Mouse (Mus musculus): ENCODE results near the gene Itga2. TPM values are rescaled to one million over a fixed set of nuclear protein-coding genes. Genes with fewer than 3 reads are reported as not detected.

Gene Itga2
- polyA plus RNA-seq, 1 experiment from 2014 or later = 2.8 TPM

- Histone ChIP-seq H3K9me3 (no peaks in the 10 kb centered on the region), H3K4me2 (replicated peaks) (no peak overlapping the region), H3K36me3 (no peaks in the 10 kb centered on the region), H3K4me3 (no peak overlapping the region), H3K27ac (no peak overlapping the region), H3K4me1 (no peaks in the 10 kb centered on the region), H3K9ac (no peak overlapping the region), H3K27me3 (no peaks in the 10 kb centered on the region)
- WGBS = 85% methylated on average over 4 of the region's 4 CpGs
- no peak for ATAC-seq (ENCODE audit: insufficient number of reproducible peaks, insufficient read depth, low FRiP score, low TSS enrichment)
Observed at GRCm38 (mm10) chr13:114914559-114914958, 17.3 kb downstream of the Itga2 start.

- no peak overlapping the region for H3K9ac ChIP-seq
- 85% methylated on average over 9 of the region's 9 CpGs for WGBS
- H3K27ac ChIP-seq = no peak overlapping the region
- H3K27me3 ChIP-seq = no peaks in the 10 kb centered on the region
- H3K4me2 ChIP-seq (replicated peaks) = no peak overlapping the region
- H3K4me1 ChIP-seq = no peaks in the 10 kb centered on the region
- no peaks in the 10 kb centered on the region for H3K9me3 ChIP-seq
- ATAC-seq (ENCODE audit: insufficient number of reproducible peaks, insufficient read depth, low FRiP score, low TSS enrichment) = no peak
- H3K4me3 ChIP-seq = no peak overlapping the region
- no peaks in the 10 kb centered on the region for H3K36me3 ChIP-seq
Observed at GRCm38 (mm10) chr13:114910629-114911028, 21.3 kb downstream of the Itga2 start.

- Histone ChIP-seq H3K27ac (no peak overlapping the region), H3K4me3 (no peak overlapping the region), H3K9me3 (no peaks in the 10 kb centered on the region), H3K36me3 (no peaks in the 10 kb centered on the region), H3K9ac (no peak overlapping the region), H3K4me2 (replicated peaks) (no peak overlapping the region), H3K27me3 (no peaks in the 10 kb centered on the region), H3K4me1 (no peaks in the 10 kb centered on the region)
- 88% methylated on average over 5 of the region's 5 CpGs for WGBS
- no peak for ATAC-seq (ENCODE audit: insufficient number of reproducible peaks, insufficient read depth, low FRiP score, low TSS enrichment)
Observed at GRCm38 (mm10) chr13:114909514-114909913, 22.4 kb downstream of the Itga2 start.

GRCm38 (mm10) chr13:114907876-114908275, 24.0 kb downstream of the Itga2 start:
- no peak overlapping the region for H3K9ac ChIP-seq
- WGBS = 77% methylated on average over 4 of the region's 4 CpGs
- H3K9me3 ChIP-seq = no peaks in the 10 kb centered on the region
- no peak overlapping the region for H3K27ac ChIP-seq
- no peak overlapping the region for H3K4me3 ChIP-seq
- no peaks in the 10 kb centered on the region for H3K36me3 ChIP-seq
- no peak for ATAC-seq (ENCODE audit: insufficient number of reproducible peaks, insufficient read depth, low FRiP score, low TSS enrichment)
- no peaks in the 10 kb centered on the region for H3K4me1 ChIP-seq
- no peak overlapping the region for H3K4me2 ChIP-seq (replicated peaks)
- no peaks in the 10 kb centered on the region for H3K27me3 ChIP-seq

GRCm38 (mm10) chr13:114896751-114897386, 35.0 kb downstream of the Itga2 start:
- H3K9me3 ChIP-seq = no peaks in the 10 kb centered on the region
- no peaks in the 10 kb centered on the region for H3K36me3 ChIP-seq
- 79% methylated on average over 10 of the region's 10 CpGs for WGBS
- no peak overlapping the region for H3K27ac ChIP-seq
- H3K27me3 ChIP-seq = no peaks in the 10 kb centered on the region
- ATAC-seq (ENCODE audit: insufficient number of reproducible peaks, insufficient read depth, low FRiP score, low TSS enrichment) = no peak
- H3K4me3 ChIP-seq = no peak overlapping the region
- no peaks in the 10 kb centered on the region for H3K4me1 ChIP-seq
- H3K9ac ChIP-seq = no peak overlapping the region
- no peak overlapping the region for H3K4me2 ChIP-seq (replicated peaks)

GRCm38 (mm10) chr13:114895896-114896295, 36.0 kb downstream of the Itga2 start:
- Histone ChIP-seq H3K4me3 (no peak overlapping the region), H3K9ac (no peak overlapping the region), H3K4me2 (replicated peaks) (no peak overlapping the region), H3K27me3 (no peaks in the 10 kb centered on the region), H3K27ac (no peak overlapping the region), H3K36me3 (no peaks in the 10 kb centered on the region), H3K9me3 (no peaks in the 10 kb centered on the region), H3K4me1 (no peaks in the 10 kb centered on the region)
- no peak for ATAC-seq (ENCODE audit: insufficient number of reproducible peaks, insufficient read depth, low FRiP score, low TSS enrichment)
- 70% methylated on average over 7 of the region's 7 CpGs for WGBS

- Histone ChIP-seq H3K4me1 (no peaks in the 10 kb centered on the region), H3K9ac (no peak overlapping the region), H3K4me3 (no peak overlapping the region), H3K27ac (no peak overlapping the region), H3K9me3 (no peaks in the 10 kb centered on the region), H3K4me2 (replicated peaks) (no peak overlapping the region), H3K36me3 (no peaks in the 10 kb centered on the region), H3K27me3 (no peaks in the 10 kb centered on the region)
- no peak for ATAC-seq (ENCODE audit: insufficient number of reproducible peaks, insufficient read depth, low FRiP score, low TSS enrichment)
Observed at GRCm38 (mm10) chr13:114894718-114895117, 37.2 kb downstream of the Itga2 start.

- Histone ChIP-seq H3K27me3 (no peaks in the 10 kb centered on the region), H3K4me3 (no peak overlapping the region), H3K36me3 (no peaks in the 10 kb centered on the region), H3K9me3 (no peaks in the 10 kb centered on the region), H3K4me2 (replicated peaks) (no peak overlapping the region), H3K4me1 (no peaks in the 10 kb centered on the region), H3K9ac (no peak overlapping the region), H3K27ac (no peak overlapping the region)
- ATAC-seq (ENCODE audit: insufficient number of reproducible peaks, insufficient read depth, low FRiP score, low TSS enrichment) = no peak
- WGBS = 61% methylated on average over 6 of the region's 6 CpGs
Observed at GRCm38 (mm10) chr13:114891655-114892054, 40.2 kb downstream of the Itga2 start.

- no peak overlapping the region for H3K4me3 ChIP-seq
- no peak overlapping the region for H3K9ac ChIP-seq
- no peaks in the 10 kb centered on the region for H3K27me3 ChIP-seq
- H3K4me2 ChIP-seq (replicated peaks) = no peak overlapping the region
- no peak overlapping the region for H3K27ac ChIP-seq
- 85% methylated on average over 6 of the region's 6 CpGs for WGBS
- ATAC-seq (ENCODE audit: insufficient number of reproducible peaks, insufficient read depth, low FRiP score, low TSS enrichment) = no peak
- H3K4me1 ChIP-seq = no peaks in the 10 kb centered on the region
- no peaks in the 10 kb centered on the region for H3K36me3 ChIP-seq
- H3K9me3 ChIP-seq = no peaks in the 10 kb centered on the region
Observed at GRCm38 (mm10) chr13:114887695-114888094, 44.2 kb downstream of the Itga2 start.

- Histone ChIP-seq H3K9ac (no peak overlapping the region), H3K36me3 (no peaks in the 10 kb centered on the region), H3K4me2 (replicated peaks) (no peak overlapping the region), H3K27ac (no peak overlapping the region), H3K4me3 (no peak overlapping the region), H3K27me3 (no peaks in the 10 kb centered on the region), H3K9me3 (no peaks in the 10 kb centered on the region), H3K4me1 (no peaks in the 10 kb centered on the region)
- whole genome bisulfite sequencing = 85% methylated on average over 4 of the region's 4 CpGs
- no peak for ATAC-seq (ENCODE audit: insufficient number of reproducible peaks, insufficient read depth, low FRiP score, low TSS enrichment)
Observed at GRCm38 (mm10) chr13:114887293-114887692, 44.6 kb downstream of the Itga2 start.

- Histone ChIP-seq H3K9ac (no peak overlapping the region), H3K9me3 (no peaks in the 10 kb centered on the region), H3K4me2 (replicated peaks) (no peak overlapping the region), H3K27me3 (no peaks in the 10 kb centered on the region), H3K4me3 (no peak overlapping the region), H3K4me1 (no peaks in the 10 kb centered on the region), H3K36me3 (no peaks in the 10 kb centered on the region), H3K27ac (no peak overlapping the region)
- WGBS = 57% methylated on average over 9 of the region's 9 CpGs
- ATAC-seq (ENCODE audit: insufficient number of reproducible peaks, insufficient read depth, low FRiP score, low TSS enrichment) = no peak
Observed at GRCm38 (mm10) chr13:114885171-114885570, 46.7 kb downstream of the Itga2 start.

- Histone ChIP-seq H3K36me3 (no peaks in the 10 kb centered on the region), H3K9me3 (no peaks in the 10 kb centered on the region), H3K4me1 (no peaks in the 10 kb centered on the region), H3K27me3 (no peaks in the 10 kb centered on the region), H3K4me2 (replicated peaks) (no peak overlapping the region), H3K9ac (no peak overlapping the region), H3K4me3 (no peak overlapping the region), H3K27ac (no peak overlapping the region)
- no peak for ATAC-seq (ENCODE audit: insufficient number of reproducible peaks, insufficient read depth, low FRiP score, low TSS enrichment)
- WGBS = 83% methylated on average over 11 of the region's 11 CpGs
Observed at GRCm38 (mm10) chr13:114878667-114879066, 53.2 kb downstream of the Itga2 start.

All from embryonic facial prominence, embryonic 12.5 days (tissue).